Mouse (Mus musculus) right cerebral cortex, postnatal 4 days (tissue): ENCODE results near the gene Arl4c.

ENCODE experiments used
- DNase-seq: peaks from one replicate; pipeline ENCODE4 v3.0.0-alpha.2; 2022

Arl4c gene

GRCm38 (mm10) chr1:88699856-88700791 is 1.9 kb downstream of the Arl4c start:
- peak; percentile 57 for DNase-seq

DNA sequence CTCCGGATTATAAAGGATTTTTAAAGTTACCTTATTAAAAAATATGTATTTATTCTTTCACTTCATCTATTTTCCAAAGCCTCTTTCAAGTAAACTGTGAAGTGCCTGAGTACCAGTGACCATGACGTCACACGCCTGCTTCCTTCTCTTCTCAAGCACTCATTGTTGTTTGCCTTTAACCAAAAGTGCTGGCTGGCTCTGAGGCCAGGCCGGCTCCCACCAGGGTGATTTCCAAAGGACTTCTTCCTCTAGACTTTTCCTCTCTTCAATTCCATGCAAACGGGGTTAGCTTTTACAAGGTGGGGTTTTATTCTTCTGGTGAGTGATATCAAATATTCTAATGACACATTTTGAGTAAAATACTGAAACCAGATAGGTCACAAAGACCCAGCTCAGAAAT is 2.6 kb downstream of the Arl4c start:
- peak; percentile 36 for DNase-seq

- no peak for DNase-seq
Observed at GRCm38 (mm10) chr1:88698926-88699325, 3.1 kb downstream of the Arl4c start.

GRCm38 (mm10) chr1:88698131-88698530 is 3.9 kb downstream of the Arl4c start:
- no peak for DNase-seq

DNA sequence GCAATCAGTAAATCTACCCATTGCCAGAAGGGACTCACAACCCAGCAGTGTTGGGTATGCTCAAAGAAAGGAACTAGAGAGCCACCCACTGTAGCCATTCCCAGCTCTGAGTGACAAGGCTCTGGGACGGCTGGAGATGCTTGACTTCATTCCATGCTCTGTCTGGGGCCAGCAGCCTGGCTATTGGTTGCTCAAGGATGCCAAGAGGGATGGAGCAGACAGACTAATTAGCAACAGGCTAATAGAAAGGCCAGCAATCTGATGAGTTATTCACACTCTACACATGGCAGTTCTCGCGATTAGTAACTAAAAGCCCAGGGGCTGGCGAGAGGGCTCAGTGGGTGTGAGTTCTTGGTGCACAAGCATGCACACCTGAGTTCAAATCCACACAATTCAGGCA is 5.6 kb downstream of the Arl4c start:
- no peak for DNase-seq

DNA sequence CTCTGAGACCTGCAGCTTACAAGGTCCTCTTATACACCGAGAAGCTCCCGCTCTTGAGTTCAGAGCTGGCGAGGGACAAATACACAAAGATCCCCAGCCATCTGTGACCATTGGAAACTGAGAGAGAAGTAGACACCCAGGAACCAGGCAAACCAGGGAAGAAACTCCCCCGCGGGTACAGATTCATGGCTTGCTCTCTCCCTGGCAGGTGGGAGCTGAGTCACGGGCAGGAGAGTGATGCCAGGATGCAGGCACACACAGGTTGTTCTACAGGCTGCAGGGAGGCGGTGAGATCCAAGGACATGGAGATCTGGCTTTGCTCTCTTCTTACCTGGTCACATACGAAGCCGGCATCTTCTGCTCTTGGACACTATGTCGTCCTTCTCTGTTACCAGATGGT is 7.7 kb downstream of the Arl4c start:
- DNase-seq: no peak

DNA sequence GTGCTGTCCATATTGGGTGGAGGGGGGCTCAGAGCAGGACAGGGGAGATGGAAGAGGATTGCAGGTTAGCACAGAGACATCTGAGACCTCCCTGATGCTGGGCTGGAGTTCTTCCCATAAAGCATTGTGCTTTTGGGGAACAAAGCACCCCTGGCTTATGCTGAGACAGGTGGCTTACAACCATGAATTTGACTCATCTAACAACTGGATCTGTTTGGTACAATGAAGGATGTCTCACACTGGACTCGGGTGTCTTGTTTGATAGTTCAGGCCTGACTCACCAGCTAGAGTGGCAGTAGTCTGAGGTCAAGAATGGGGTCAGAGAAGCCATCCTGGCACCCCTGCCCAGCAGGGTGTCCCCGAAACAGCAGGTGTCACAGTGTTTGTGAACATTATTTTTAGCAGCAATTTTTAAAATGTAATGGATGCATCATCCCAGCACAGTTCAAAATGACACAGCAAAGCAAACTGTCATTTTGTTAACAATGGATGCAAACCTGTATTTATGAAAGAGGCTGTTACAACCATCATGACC is 9.7 kb downstream of the Arl4c start:
- DNase-seq: no peak

GRCm38 (mm10) chr1:88690601-88691000 is 11.4 kb downstream of the Arl4c start:
- no peak for DNase-seq

DNA sequence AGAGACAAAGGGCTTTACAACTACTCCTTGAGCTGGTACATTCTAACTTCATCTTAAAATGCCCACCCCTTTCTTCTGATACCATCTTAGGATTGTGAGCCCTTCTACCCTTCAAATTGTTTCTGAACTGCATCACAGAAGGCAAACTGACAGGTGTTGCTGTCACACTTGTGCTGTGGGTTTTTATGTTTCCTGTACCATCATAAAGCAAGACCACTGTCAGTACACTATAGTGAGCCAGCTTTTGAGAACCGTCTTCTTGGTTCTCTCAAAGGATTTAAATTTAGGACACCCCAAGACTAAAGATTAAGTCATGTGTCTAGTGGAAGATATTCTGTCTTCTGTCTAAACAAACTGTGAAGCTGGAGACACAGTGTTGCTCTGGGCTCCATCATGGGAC is 17.3 kb downstream of the Arl4c start:
- no peak for DNase-seq

GRCm38 (mm10) chr1:88681596-88681995 is 20.4 kb downstream of the Arl4c start:
- DNase-seq: no peak

- DNase-seq: no peak
Observed at GRCm38 (mm10) chr1:88680804-88681203, 21.2 kb downstream of the Arl4c start.

DNA sequence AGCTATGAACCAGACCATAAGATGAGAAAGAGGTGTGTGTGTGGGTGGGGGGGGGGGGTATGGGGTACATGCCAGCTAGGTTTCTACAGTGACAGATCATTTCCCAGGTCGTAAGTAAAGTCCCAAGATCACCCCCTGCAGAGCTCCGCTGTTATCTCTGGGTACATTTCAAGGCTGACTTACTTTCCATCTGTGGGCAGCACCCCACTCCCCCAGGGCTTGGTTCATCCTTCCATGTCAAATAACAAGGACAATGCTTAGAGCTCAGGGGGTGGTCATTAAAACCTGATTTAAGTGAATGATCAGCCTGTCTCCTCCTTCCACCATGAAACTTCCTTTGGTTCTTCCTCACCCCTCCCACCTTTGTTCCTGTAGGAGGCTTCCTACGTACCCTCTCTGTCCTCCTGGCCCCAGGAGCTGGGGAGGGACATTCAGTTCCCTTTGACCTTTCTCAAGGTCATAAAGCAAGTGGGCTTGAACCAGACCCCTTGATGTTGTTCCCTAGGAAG is 23.7 kb downstream of the Arl4c start:
- DNase-seq: no peak

GRCm38 (mm10) chr1:88670807-88671206 is 31.2 kb downstream of the Arl4c start:
- DNase-seq: no peak

- DNase-seq: no peak
Observed at GRCm38 (mm10) chr1:88668846-88669810, 32.9 kb downstream of the Arl4c start.

GRCm38 (mm10) chr1:88668353-88668752 is 33.7 kb downstream of the Arl4c start:
- no peak for DNase-seq

GRCm38 (mm10) chr1:88664623-88665022 is 37.4 kb downstream of the Arl4c start:
- DNase-seq: no peak

- no peak for DNase-seq
Observed at GRCm38 (mm10) chr1:88662736-88663135, 39.3 kb downstream of the Arl4c start.

- no peak for DNase-seq
Observed at GRCm38 (mm10) chr1:88661209-88661608, 40.8 kb downstream of the Arl4c start.

DNA sequence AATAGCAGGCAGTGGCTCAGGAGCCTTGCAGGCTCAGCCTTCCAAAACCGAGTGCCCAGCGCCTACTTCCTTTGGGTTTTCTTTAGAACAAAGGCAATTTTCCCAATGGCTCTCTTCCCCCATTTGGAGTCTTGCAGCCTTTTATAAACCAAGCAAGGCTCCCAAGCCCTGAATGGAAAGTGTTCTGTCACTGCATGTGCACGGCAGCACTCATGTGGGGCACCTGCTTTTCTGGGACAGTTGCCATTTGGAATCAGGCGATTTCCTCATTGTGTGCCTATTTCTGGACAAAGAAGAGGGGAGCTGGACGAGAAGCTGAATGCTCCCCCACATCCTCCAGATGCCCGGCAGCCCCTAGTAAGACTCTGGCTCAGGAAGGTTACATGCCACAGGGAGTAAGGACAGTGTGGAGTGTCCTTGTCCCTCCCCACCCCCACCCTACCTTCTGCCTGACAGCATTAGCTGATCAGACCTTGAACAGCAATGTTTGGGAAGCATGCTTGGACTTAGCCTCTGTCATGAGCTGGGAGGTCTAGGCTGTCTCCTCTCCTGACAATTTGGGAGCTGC is 43.6 kb downstream of the Arl4c start:
- peak; percentile 31 for DNase-seq

GRCm38 (mm10) chr1:88656096-88656480 is 45.9 kb downstream of the Arl4c start:
- DNase-seq: no peak

GRCm38 (mm10) chr1:88655473-88656095 is 46.4 kb downstream of the Arl4c start:
- no peak for DNase-seq
